Mouse (Mus musculus) lung, adult 2 months (tissue): ENCODE results near the gene Cldnd2.

ENCODE experiments used
- CTCF ChIP-seq: fragments of 200-500 bp; IDR thresholded peaks from 2 replicates; pipeline ENCODE4 v1.5.1; 2011; ENCODE audit warnings: mild to moderate bottlenecking, low read length, control low read depth; ENCODE audit not compliant: insufficient read depth
- POLR2A ChIP-seq: fragments of 200-500 bp; IDR thresholded peaks from 2 replicates; pipeline ENCODE4 v1.6.1; 2011; ENCODE audit warnings: low read depth, mild to moderate bottlenecking, control low read depth, low read length, borderline replicate concordance; ENCODE audit errors: extremely low read depth

GRCm38 (mm10) chr7:43417298-43417697, 23.3 kb upstream of the Cldnd2 start:
- TF ChIP-seq CTCF (no peak), POLR2A (no peak)
